Mouse (Mus musculus): ENCODE results near the gene Kcns1. TPM values are rescaled to one million over a fixed set of nuclear protein-coding genes. Genes with fewer than 3 reads are reported as not detected.
A peak's percentile ranks its signal among the peaks of the same experiment; 100 is the strongest.

Gene Kcns1
- polyA plus RNA-seq, 1 experiment from 2014 or later: 0.28 TPM

GRCm38 (mm10) chr2:164167752-164168570 is 3.0 kb downstream of the Kcns1 start:
- no peak for ATAC-seq (ENCODE audit: insufficient read depth, low FRiP score, low read depth)
- Histone ChIP-seq H3K4me3 (replicated peaks) (peak overlapping the region; percentile 36), H3K4me2 (peak overlapping the region; percentile 73), H3K9ac (no peak overlapping the region), H3K9me3 (no peaks in the 10 kb centered on the region), H3K36me3 (no peaks in the 10 kb centered on the region), H3K27ac (no peak overlapping the region), H3K27me3 (replicated peaks) (peaks cover 62% of the 10 kb centered on the region), H3K4me1 (peaks cover 17% of the 10 kb centered on the region)
- 12% methylated on average over 90 of the region's 90 CpGs for WGBS

- no peak overlapping the region for H3K27ac ChIP-seq
- ATAC-seq (ENCODE audit: insufficient read depth, low FRiP score, low read depth): no peak
- H3K4me2 ChIP-seq: no peak overlapping the region
- H3K4me1 ChIP-seq: peaks cover 13% of the 10 kb centered on the region
- no peaks in the 10 kb centered on the region for H3K9me3 ChIP-seq
- WGBS: 89% methylated on average over 5 of the region's 5 CpGs
- peaks cover 41% of the 10 kb centered on the region for H3K27me3 ChIP-seq (replicated peaks)
- no peak overlapping the region for H3K9ac ChIP-seq
- no peaks in the 10 kb centered on the region for H3K36me3 ChIP-seq
- no peak overlapping the region for H3K4me3 ChIP-seq (replicated peaks)
Measured at GRCm38 (mm10) chr2:164164941-164165340, 6.0 kb downstream of the Kcns1 start.

- Histone ChIP-seq H3K36me3 (no peaks in the 10 kb centered on the region), H3K4me1 (no peaks in the 10 kb centered on the region), H3K4me2 (no peak overlapping the region), H3K27ac (no peak overlapping the region), H3K9ac (no peak overlapping the region), H3K27me3 (replicated peaks) (peaks cover 8% of the 10 kb centered on the region), H3K9me3 (no peaks in the 10 kb centered on the region), H3K4me3 (replicated peaks) (no peak overlapping the region)
- WGBS: 71% methylated on average over 11 of the region's 11 CpGs
- ATAC-seq (ENCODE audit: insufficient read depth, low FRiP score, low read depth): no peak
Measured at GRCm38 (mm10) chr2:164161515-164162055, 9.3 kb downstream of the Kcns1 start.

- no peak for ATAC-seq (ENCODE audit: insufficient read depth, low FRiP score, low read depth)
- Histone ChIP-seq H3K27me3 (replicated peaks) (no peaks in the 10 kb centered on the region), H3K4me3 (replicated peaks) (no peak overlapping the region), H3K36me3 (no peaks in the 10 kb centered on the region), H3K4me2 (no peak overlapping the region), H3K9me3 (no peaks in the 10 kb centered on the region), H3K27ac (no peak overlapping the region), H3K9ac (no peak overlapping the region), H3K4me1 (no peaks in the 10 kb centered on the region)
- WGBS: 88% methylated on average over 2 of the region's 2 CpGs
Measured at GRCm38 (mm10) chr2:164158838-164159237, 12.1 kb downstream of the Kcns1 start.

- ATAC-seq (ENCODE audit: insufficient read depth, low FRiP score, low read depth): no peak
- Histone ChIP-seq H3K9ac (no peak overlapping the region), H3K9me3 (no peaks in the 10 kb centered on the region), H3K27me3 (replicated peaks) (no peaks in the 10 kb centered on the region), H3K4me2 (no peak overlapping the region), H3K36me3 (0 out of 2 replicates have a peak, but pooled peaks cover 9% of the 10 kb centered on the region), H3K4me3 (replicated peaks) (no peak overlapping the region), H3K4me1 (no peaks in the 10 kb centered on the region), H3K27ac (no peak overlapping the region)
- WGBS: 80% methylated on average over 7 of the region's 7 CpGs
Measured at GRCm38 (mm10) chr2:164156158-164156557, 14.8 kb downstream of the Kcns1 start.

GRCm38 (mm10) chr2:164154007-164154406 is 16.9 kb downstream of the Kcns1 start:
- H3K27ac ChIP-seq: no peak overlapping the region
- H3K27me3 ChIP-seq (replicated peaks): no peaks in the 10 kb centered on the region
- no peak for ATAC-seq (ENCODE audit: insufficient read depth, low FRiP score, low read depth)
- H3K9ac ChIP-seq: no peak overlapping the region
- no peaks in the 10 kb centered on the region for H3K4me1 ChIP-seq
- no peak overlapping the region for H3K4me3 ChIP-seq (replicated peaks)
- 94% methylated on average over 10 of the region's 10 CpGs for WGBS
- H3K9me3 ChIP-seq: no peaks in the 10 kb centered on the region
- 0 out of 2 replicates have a peak, but pooled peaks cover 9% of the 10 kb centered on the region for H3K36me3 ChIP-seq
- no peak overlapping the region for H3K4me2 ChIP-seq

- WGBS: 91% methylated on average over 11 of the region's 11 CpGs
Measured at GRCm38 (mm10) chr2:164152341-164152740, 18.6 kb downstream of the Kcns1 start.

GRCm38 (mm10) chr2:164150086-164150760 is 20.7 kb downstream of the Kcns1 start:
- no peaks in the 10 kb centered on the region for H3K9me3 ChIP-seq
- H3K27ac ChIP-seq: 0 out of 2 replicates have a peak overlapping the region, but pooled peaks have one; percentile 2
- H3K4me2 ChIP-seq: no peak overlapping the region
- 0 out of 2 replicates have a peak, but pooled peaks cover 9% of the 10 kb centered on the region for H3K36me3 ChIP-seq
- H3K4me1 ChIP-seq: no peaks in the 10 kb centered on the region
- H3K27me3 ChIP-seq (replicated peaks): no peaks in the 10 kb centered on the region
- H3K9ac ChIP-seq: no peak overlapping the region
- no peak overlapping the region for H3K4me3 ChIP-seq (replicated peaks)
- no peak; the same call in 1 of the 2 replicates for ATAC-seq (ENCODE audit: insufficient read depth, low FRiP score, low read depth)
- 47% methylated on average over 14 of the region's 14 CpGs for WGBS

More at GRCm38 (mm10) chr2:164152341-164152740, 18.6 kb downstream of the Kcns1 start:
- Histone ChIP-seq H3K36me3 (0 out of 2 replicates have a peak, but pooled peaks cover 9% of the 10 kb centered on the region), H3K4me1 (no peaks in the 10 kb centered on the region), H3K9me3 (no peaks in the 10 kb centered on the region), H3K4me3 (replicated peaks) (no peak overlapping the region), H3K27ac (no peak overlapping the region), H3K9ac (no peak overlapping the region), H3K27me3 (replicated peaks) (no peaks in the 10 kb centered on the region), H3K4me2 (no peak overlapping the region)
- ATAC-seq (ENCODE audit: insufficient read depth, low FRiP score, low read depth): no peak

- Histone ChIP-seq H3K9ac (no peak overlapping the region), H3K27me3 (replicated peaks) (no peaks in the 10 kb centered on the region), H3K4me2 (no peak overlapping the region), H3K27ac (no peak overlapping the region), H3K4me3 (replicated peaks) (no peak overlapping the region), H3K4me1 (no peaks in the 10 kb centered on the region), H3K9me3 (no peaks in the 10 kb centered on the region), H3K36me3 (0 out of 2 replicates have a peak, but pooled peaks cover 2% of the 10 kb centered on the region)
- no peak for ATAC-seq (ENCODE audit: insufficient read depth, low FRiP score, low read depth)
- WGBS: 92% methylated on average over 12 of the region's 12 CpGs
Measured at GRCm38 (mm10) chr2:164146556-164146955, 24.4 kb downstream of the Kcns1 start.

GRCm38 (mm10) chr2:164144541-164144940 is 26.4 kb downstream of the Kcns1 start:
- H3K27ac ChIP-seq: no peak overlapping the region
- no peak overlapping the region for H3K9ac ChIP-seq
- no peaks in the 10 kb centered on the region for H3K9me3 ChIP-seq
- no peaks in the 10 kb centered on the region for H3K36me3 ChIP-seq
- 75% methylated on average over 10 of the region's 10 CpGs for WGBS
- no peak overlapping the region for H3K4me3 ChIP-seq (replicated peaks)
- no peak for ATAC-seq (ENCODE audit: insufficient read depth, low FRiP score, low read depth)
- H3K27me3 ChIP-seq (replicated peaks): no peaks in the 10 kb centered on the region
- 0 out of 2 replicates have a peak, but pooled peaks cover 3% of the 10 kb centered on the region for H3K4me1 ChIP-seq
- H3K4me2 ChIP-seq: no peak overlapping the region

- ATAC-seq (ENCODE audit: insufficient read depth, low FRiP score, low read depth): no peak
- 72% methylated on average over 6 of the region's 6 CpGs for WGBS
- no peaks in the 10 kb centered on the region for H3K9me3 ChIP-seq
Measured at GRCm38 (mm10) chr2:164144025-164144424, 26.9 kb downstream of the Kcns1 start.

GRCm38 (mm10) chr2:164142021-164142420 is 28.9 kb downstream of the Kcns1 start:
- 69% methylated on average over 10 of the region's 10 CpGs for WGBS
- Histone ChIP-seq H3K4me1 (0 out of 2 replicates have a peak, but pooled peaks cover 3% of the 10 kb centered on the region), H3K9ac (no peak overlapping the region), H3K9me3 (no peaks in the 10 kb centered on the region), H3K27me3 (replicated peaks) (no peaks in the 10 kb centered on the region), H3K27ac (no peak overlapping the region), H3K36me3 (no peaks in the 10 kb centered on the region), H3K4me3 (replicated peaks) (no peak overlapping the region), H3K4me2 (no peak overlapping the region)
- ATAC-seq (ENCODE audit: insufficient read depth, low FRiP score, low read depth): no peak

More at GRCm38 (mm10) chr2:164144025-164144424, 26.9 kb downstream of the Kcns1 start:
- Histone ChIP-seq H3K27me3 (replicated peaks) (no peaks in the 10 kb centered on the region), H3K9ac (no peak overlapping the region), H3K36me3 (no peaks in the 10 kb centered on the region), H3K4me1 (0 out of 2 replicates have a peak, but pooled peaks cover 3% of the 10 kb centered on the region), H3K27ac (no peak overlapping the region), H3K4me2 (no peak overlapping the region), H3K4me3 (replicated peaks) (no peak overlapping the region)
